Mouse (Mus musculus): ENCODE data around the gene Ino80.

The Ino80 gene

GRCm38 (mm10) chr2:119350555-119351486 is 126.7 kb downstream of the Ino80 start, which contains the start of gene Chac1:
Gene Chac1, plus strand, starts transcription at chr2:119351229.
- peak; percentile 92 to 93 for DNase-seq

DNA sequence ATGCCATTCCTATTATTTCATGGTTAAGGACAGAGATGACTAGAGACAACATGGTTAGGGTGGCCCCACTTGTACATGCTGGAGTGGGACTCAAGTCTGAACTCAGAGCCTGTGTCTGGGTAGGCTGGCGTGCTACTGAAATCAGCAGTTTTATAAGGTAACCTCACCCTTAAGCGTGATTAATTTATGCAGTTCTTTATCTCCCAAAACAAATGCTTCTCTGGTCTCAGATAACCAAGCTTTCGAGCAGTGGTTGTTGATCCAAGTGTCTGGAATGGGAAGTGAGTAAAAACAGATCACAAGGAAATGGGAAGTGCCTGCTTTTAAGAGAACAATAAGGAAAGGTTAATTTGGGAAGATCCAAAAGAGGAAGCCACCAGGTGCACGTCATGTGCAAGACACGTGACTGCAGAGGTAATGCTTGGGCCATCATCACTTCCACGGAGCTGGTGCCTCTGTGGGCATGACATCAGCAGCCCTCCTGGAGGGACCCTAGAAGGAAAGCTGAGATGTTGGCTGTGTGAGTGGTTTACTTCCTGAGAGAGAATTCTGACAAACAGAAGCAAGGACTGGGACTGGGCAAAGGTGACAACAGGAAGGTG is 132.8 kb downstream of the Ino80 start:
- no peak for DNase-seq

- peak; percentile 92 to 93 for DNase-seq
Measured at GRCm38 (mm10) chr2:119337425-119338265, 139.8 kb downstream of the Ino80 start.

GRCm38 (mm10) chr2:119336470-119336869 is 141.0 kb downstream of the Ino80 start:
- DNase-seq, result no peak

DNA sequence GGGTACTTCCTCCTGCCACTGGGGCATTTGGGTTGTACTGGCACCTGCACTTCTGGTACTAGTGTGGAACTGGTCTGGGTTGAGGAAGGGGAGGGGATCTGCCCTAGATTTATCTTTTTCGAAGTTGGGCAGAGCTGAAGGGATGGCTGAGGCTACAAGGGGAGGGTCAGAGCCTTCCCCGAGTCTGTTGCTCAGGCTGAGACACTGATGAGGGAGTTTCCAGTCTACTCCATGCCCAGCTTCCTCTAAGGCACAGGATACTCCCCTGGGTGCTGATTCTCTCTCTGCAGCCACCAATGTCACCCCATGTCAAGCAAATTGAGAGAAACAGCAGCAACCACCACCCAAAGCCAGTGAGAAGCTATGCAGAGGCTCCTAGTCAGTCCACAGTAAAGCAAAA is 141.5 kb downstream of the Ino80 start:
- no peak for DNase-seq

GRCm38 (mm10) chr2:119335535-119335934 is 142.0 kb downstream of the Ino80 start:
- DNase-seq, result no peak

DNA sequence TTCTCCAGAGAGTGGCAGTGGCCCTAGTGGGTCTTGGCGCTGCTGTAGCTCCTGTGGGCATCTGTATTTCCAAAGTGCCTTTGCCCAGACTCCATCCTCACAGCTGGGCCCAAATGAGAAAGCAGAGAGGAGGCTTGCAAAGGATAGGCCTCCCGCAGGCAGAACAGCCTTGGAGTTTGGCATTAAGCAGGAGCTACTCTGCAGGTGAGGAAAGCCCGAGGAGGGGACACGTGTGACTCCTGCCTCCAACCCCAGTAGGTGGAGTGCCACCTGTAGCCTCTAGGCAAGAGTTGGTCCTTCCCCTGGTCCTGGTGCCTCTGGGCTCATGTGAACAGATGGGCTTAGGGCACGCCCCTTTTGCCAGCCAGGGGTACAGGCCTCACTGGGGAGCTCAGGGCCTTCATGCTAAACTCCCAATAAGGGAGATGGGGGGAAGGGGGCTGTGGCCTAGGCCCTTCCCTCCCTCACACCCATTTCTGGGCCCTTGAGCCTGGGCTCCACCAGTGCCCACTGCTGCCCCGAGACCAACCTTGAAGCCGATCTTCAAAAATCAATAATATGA is 142.4 kb downstream of the Ino80 start:
- no peak for DNase-seq

GRCm38 (mm10) chr2:119334135-119334534 is 143.4 kb downstream of the Ino80 start:
- no peak for DNase-seq

DNA sequence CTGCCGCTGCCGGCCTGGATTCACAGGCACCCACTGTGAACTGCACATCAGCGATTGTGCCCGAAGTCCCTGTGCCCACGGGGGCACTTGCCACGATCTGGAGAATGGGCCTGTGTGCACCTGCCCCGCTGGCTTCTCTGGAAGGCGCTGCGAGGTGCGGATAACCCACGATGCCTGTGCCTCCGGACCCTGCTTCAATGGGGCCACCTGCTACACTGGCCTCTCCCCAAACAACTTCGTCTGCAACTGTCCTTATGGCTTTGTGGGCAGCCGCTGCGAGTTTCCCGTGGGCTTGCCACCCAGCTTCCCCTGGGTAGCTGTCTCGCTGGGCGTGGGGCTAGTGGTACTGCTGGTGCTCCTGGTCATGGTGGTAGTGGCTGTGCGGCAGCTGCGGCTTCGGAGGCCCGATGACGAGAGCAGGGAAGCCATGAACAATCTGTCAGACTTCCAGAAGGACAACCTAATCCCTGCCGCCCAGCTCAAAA is 145.3 kb downstream of the Ino80 start:
- DNase-seq, result no peak

- DNase-seq, result no peak
Measured at GRCm38 (mm10) chr2:119330795-119331194, 146.7 kb downstream of the Ino80 start.

DNA sequence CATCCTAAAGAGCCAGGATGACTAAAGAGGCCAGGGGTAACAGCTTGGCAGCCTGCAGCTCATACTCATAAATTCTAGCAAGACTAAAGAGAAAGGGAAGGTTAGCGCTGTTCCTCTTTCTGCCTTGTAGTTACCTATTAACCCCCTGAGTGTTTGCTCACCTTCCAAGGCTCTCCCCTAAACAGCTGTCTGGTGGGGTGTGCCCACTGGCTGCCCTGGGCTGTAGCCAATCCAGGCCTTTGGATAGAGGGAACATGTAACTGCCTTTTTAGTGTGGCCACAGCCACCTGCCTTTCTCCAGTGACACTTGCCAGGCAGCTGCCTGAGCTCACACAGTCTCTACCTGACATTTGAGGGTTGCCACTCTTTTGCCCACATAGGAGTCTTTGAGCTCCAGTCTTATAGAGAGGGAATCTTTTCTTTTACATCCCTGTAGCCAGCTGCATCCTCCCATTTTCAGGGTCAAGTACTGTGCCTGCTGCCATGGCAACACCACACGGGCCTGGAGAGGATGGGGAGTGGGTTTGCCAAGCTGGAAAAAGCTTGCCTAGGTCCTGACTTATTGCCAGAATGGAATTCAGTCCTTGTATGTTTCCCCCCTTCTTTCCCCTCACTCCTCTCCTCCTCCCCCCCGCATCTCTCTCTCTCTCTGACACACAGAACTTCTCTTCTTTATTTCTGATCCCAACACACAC is 148.2 kb downstream of the Ino80 start:
- DNase-seq, result no peak

- no peak for DNase-seq
Measured at GRCm38 (mm10) chr2:119328546-119328945, 148.9 kb downstream of the Ino80 start.

GRCm38 (mm10) chr2:119327942-119328526 is 149.5 kb downstream of the Ino80 start:
- DNase-seq, result peak in 1 of 2 experiments; percentile 43

- peak; percentile 72 to 75 for DNase-seq
Measured at GRCm38 (mm10) chr2:119327102-119327480, 150.4 kb downstream of the Ino80 start.

DNA sequence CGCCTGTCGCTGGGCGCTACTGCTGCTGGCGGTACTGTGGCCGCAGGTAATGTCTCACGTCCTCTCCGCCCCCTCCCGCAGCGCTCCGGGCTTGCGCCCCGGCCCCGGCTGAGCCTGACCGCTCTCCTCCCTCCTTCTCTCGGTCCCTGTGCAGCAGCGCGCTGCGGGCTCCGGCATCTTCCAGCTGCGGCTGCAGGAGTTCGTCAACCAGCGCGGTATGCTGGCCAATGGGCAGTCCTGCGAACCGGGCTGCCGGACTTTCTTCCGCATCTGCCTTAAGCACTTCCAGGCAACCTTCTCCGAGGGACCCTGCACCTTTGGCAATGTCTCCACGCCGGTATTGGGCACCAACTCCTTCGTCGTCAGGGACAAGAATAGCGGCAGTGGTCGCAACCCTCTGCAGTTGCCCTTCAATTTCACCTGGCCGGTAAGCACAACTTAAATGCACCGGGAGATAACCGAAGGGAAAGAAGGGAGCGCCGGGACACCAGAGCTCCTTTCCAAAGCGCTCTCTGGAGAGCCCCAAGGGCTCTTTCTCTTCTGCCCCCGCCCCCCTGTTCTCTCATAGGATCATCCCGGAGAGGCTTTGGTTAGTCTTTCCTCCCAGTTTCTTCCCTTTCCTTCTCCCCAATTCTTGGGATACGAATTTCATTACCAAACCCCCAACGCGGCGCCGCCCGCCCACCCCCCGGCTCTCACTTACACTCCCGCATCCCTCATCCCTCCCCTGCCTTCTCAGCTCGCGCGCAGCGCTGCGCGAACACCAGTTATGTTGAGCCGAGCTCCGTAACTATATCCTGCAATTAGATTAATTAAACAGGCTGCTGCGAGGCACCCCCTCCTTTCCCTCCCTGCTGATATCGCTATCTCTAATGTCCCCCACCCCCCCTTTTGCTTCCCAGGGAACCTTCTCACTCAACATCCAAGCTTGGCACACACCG is 151.1 kb downstream of the Ino80 start:
- no peak for DNase-seq

- DNase-seq, result no peak
Measured at GRCm38 (mm10) chr2:119325568-119326143, 151.8 kb downstream of the Ino80 start, which contains the start of gene Dll4. Gene Dll4, plus strand, starts transcription at chr2:119325784.

DNA sequence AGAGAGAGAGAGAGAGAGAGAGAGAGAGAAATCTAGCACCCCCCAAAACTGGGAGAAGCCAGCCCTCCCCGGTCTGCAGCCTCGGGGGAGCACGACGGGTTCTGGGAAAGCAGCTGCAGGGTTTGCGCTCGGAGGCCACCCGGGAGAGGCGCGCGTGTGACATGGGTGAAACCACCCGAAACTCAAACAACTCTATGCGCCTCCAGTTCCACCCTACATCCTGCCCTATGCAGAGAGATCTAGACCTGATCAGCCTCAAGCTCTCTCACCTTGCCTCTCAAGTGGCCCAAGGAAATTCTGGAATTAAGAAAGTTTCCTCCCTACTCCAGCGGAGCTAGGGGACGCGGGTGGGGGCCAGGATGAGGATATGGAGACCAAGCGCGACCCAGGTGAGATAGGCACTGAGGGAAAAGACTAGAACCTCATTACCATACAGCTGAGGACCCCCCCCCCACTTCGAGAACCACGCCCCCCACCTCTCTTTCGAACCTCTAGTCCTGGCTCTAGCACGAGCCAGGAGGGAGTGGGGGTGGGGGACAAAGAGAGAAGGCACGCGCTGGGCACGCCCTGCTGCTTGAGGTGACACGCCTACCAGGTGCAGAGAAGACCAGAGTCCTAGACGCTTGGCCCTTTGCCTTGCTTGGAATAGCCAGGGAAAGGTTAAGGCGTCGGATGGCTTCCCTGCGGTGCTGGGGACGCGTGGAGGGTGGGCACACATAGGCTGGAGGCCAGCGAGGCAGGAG is 152.7 kb downstream of the Ino80 start:
- DNase-seq, result no peak

GRCm38 (mm10) chr2:119323866-119324575 is 153.5 kb downstream of the Ino80 start:
- DNase-seq, result no peak

Measured in cerebellum, postnatal 36 days (tissue).